Mouse (Mus musculus) heart, postnatal 4 days (tissue): ENCODE measurements at regions not wholly inside any gene's neighbourhood (a gene's known extent, or its start where the extent isn't known, plus 50 kb on each side); places are given as distances from the start of the nearest gene placed in this dataset.
A peak's percentile ranks its signal among the peaks of the same experiment; 100 is the strongest.
"Not testable (repeated sequence)": the region's sequence is repeated elsewhere in the genome, so short reads cannot be mapped to it uniquely, and the experiment has no call there.

ENCODE experiments used
- DNase-seq: peaks from one replicate; pipeline ENCODE4 v3.0.0; 2021

DNA sequence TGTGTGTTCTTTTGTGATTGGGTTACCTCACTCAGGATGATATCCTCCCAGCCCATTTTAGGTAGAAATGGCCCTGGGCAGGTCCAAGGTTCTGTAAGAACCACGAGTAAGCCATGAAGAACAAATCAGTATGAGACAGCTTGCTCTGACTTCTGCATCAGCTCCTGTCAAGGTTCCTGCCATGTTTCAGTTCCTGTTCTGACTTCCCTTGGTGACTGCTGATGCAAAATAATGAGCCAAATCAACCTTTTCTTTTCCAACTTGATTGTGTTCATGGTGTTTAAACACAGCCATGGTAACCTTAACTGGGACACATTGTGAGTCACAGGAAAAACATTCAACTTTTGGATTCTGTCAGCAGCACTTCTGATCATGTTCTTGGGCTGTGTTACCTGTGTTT is 667.4 kb upstream of the Igfbp7 start:
- DNase-seq: no peak

DNA sequence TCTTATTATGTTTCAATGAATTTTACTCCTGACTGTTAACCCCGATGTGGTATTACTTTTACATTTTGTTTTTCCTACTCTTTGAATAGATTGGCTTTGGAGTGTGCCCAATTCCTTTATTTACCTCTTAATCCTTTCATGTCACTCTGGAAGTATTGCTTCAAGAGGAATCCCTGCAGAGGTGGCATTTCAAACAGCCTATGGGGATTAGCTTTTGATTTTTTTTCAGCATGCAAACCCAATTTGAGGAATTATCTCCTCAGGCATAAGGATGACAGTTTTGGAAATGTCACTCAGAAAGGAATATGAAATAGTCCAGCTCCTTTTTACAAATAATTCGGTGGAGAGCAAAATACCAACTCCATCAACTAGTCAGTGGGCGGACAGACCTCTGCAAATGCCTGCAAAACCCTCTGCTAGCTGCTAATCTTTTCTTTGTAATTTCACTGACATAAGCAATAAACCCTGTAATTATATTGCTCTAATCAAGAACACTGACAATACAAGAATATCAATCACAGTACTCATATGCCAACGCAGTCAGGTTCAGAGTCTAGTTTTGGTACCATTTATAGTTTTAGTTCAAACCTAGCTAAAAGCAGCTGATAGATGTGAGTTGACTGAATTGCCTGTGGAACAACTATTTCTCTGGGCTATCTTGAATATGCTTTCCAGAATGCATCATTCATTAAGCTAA is 624.9 kb upstream of the Igfbp7 start:
- DNase-seq: no peak

DNA sequence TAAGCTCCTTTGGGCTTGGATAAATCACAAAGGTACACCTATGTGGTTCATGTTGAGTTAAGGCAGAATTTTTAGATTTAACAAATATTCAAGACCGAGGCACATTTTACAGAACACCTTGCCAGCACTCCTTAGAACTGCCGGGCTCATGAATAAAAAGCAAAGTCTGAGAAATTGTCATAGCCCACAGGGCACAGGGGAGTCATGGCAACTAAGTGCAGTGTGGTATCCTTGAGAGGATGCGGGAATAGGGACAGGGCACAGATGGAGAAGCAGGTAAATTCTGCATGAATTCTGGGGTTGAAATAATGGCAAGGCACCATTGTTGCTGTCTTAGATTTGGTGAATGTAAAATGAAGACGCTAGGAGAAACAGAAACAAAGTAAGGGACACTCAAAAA is 609.7 kb upstream of the Igfbp7 start:
- DNase-seq: no peak

DNA sequence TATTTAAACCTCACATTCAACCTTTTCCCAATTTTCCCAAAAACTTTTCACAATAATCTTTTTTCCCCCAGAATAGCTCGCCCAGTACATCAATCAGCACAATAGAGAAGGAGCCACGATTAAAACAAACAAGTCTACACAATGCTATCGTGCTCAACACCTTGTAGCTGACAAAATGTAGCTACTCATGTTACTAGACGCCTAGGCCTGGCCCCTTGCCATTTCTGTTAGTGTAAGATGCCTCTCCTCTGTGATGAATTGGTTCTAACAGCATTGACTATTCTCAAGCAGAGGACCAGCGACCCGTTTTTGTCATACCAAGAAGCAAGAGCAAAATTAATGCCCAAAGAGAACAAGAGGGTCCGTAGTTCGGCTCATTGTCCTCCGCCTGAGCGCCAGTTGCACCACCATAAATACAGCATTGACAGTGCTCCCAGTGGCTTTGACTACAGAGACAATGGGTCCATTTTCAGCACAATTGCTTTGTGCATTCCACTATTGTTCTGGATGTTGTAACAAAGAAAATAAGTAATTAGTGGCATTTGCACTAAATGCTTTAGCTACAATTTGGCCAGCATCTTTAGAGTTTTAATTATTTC is 578.7 kb upstream of the Igfbp7 start:
- no peak for DNase-seq

DNA sequence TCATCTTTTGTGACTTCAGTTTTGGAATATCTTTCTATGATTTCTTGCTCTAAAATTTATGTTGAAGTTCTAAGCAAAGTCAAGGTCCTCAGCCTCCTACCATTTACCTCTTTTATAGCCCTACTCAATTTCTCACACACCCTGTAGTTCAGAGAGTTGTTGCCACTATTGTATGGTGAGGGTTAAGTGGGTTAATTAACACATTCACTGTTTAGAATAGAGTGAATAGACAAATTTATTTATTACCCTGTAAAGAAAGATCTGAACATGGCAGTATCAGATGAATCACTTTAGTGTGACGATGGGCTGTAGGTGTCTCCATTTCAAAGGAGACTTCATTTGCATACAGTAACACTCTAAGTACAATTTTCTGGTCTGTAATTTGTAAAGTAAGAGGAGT is 577.4 kb upstream of the Igfbp7 start:
- DNase-seq: no peak

DNA sequence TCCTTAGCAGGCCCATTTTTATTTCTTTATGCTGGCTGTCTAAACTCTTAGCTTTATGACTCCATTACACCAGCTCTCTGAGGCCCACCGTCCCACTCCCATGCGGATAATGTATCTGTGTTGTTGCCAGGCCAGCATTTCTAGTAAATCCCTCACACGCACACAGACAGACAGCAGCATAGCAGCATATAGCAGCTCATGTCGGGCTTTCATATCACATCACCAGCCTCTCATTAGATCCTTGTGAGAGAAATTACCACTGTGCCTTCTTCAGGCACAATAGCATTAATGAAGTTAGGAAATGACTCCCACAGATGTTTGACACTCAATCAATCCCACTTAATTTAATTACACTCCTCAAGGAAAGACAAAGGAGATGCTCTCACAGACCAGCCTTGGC is 532.2 kb upstream of the Igfbp7 start:
- not testable (repeated sequence) for DNase-seq

DNA sequence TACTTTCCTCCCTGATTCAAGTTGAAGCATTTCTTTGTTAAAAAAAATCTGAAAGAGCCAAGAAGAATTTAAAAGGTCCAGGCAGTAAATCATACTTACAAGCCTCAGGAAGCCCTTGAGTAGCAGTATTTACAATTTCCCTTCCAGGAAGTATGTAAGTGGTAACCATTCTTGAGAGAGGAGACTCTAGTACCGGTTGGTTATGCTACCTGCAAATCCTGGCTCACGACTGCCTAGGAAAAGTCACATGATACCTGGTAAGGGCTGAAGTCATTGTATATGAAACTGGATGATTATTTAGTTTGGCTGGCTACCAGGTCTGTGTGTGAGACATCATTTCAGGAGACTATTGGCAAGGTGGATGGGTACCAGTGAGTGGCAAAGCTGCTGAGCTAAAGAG is 524.0 kb upstream of the Igfbp7 start:
- no peak for DNase-seq

DNA sequence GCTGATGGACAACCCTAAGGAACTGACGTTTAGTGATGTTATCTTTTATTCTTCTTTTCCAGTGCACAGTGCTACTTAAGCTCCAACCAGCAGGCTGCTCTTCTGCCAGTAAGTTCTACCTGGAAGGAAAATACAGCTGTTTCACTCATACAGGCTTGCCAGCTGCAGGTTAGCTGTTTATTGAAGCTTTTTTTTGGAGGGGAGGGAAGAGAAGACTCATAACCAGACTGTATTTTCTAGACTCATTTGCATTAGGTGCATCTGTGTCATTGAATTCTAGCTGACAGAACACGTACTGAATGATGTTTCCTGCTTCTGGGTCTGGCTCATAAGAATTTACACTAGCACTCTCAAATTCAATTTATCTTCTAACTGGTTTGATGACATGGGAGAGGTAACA is 513.3 kb upstream of the Igfbp7 start:
- no peak for DNase-seq

DNA sequence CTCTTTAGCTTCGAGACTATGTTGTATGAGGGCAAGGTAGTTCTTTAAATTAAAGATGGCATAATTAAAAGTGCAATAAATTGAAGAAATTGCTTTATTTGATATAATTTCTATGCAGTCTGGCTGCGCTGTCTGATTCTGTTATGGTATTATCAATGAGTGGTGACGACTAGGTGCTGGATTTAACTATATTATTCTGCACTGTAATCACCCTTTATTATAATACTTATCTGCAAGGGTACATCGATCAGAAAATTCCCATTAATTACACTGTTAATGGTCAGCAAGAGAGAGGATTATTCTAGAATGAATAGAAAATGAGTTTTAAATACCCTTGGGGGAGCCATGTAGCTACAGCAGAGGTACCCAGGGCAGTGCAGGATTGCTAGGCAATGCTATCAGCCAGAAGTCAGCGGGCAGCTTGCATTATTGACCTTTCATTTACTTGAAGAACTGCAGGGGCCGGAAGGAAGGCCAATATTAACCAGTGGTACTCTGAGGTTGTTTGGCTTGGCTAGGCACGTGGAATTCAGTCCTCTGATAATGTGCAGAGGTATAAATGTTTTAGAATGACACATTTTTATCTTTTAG is 509.3 kb upstream of the Igfbp7 start:
- no peak for DNase-seq

DNA sequence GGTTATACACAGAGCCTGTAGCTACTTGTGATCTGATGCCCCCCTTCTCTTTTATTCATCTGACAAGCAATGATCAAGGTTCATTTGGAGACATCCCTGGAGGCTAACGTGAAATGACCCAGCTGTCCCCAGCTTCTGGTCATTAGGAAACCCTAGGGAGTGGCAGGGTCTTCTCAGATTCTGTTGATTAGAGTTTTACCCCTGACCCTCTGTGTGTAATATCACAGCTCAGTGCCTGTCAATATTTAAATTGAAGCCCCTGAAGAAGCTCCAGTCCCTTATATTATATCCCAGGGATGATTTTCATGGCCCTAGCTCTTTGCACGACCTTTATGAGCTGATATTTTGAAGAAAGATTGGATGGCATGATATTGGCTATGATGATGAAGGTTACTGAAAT is 508.5 kb upstream of the Igfbp7 start:
- DNase-seq: no peak

DNA sequence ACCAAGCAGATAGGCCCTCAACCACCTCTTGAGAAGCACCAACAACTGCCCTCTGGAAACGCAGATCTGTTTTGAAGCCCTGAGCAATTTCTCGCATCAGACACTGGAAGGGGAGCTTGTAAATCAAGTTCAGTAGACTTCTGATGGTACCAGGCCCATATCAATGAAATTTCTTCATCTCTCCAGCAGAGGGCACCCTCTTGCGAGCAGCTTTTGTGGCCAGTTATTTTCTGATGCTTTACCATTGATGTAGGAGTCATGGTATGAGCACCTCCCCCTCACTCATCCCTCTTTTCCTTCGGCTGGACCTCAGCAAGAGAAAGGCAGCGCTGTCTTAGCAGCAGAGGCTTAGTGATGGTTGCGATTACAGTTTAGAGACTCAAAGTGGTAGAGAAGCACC is 501.4 kb upstream of the Igfbp7 start:
- DNase-seq: peak; percentile 6

DNA sequence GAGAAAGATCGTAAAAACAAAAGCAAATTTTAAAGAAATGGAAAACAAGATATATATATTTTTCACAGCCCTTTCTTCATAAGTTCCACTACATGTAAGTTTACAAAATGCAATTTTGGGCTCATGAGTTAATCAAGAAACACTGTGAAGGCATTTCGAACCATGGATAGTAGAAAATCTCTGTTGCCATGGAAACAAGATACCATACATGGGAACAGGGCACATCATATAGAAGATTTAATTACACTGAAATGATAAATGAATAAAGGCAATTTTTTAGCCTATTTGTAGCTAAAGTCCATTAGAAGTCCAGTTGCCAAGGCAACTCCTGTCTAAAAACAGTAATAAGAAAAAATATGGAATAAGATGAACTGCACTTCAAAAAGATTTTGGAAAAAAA is 484.2 kb upstream of the Igfbp7 start:
- DNase-seq: not testable (repeated sequence)

DNA sequence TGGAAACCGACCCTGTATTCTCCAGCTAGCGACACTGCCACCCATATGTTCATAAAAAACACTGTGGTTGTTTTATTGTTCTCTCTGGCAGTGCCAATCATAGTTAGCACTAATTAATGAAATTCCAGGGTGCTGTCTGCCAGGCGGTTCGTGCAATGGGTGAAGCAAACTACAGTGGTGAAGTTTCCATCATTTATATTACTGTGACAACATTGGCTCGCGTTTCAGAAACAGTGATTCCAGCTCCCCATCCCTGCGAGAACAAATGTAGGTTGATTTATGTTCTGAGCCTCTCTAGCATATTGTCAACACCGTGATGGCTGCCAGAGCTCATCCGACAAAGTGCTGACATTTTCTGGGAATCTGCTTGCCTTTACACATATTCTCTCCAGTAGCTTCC is 480.7 kb upstream of the Igfbp7 start:
- no peak for DNase-seq

DNA sequence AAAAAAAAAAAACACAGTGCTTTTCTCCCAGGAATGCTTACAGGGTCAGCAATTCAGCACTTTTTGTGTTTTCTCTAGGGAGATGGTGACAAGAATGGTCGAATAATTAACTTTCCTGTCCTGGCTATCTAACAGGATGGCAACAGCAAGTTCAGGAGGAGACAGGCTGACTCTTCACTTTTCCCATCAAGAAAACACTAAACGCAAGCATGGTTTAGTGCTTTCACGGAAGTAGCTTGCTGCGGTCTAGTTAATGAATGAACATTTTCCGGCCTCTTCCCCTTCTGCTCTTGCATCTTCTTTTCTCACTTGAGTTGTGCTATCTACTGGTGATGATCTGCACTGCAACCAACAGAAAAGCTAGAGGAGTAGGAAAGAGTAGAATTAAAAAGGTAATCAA is 463.6 kb upstream of the Igfbp7 start:
- no peak for DNase-seq

DNA sequence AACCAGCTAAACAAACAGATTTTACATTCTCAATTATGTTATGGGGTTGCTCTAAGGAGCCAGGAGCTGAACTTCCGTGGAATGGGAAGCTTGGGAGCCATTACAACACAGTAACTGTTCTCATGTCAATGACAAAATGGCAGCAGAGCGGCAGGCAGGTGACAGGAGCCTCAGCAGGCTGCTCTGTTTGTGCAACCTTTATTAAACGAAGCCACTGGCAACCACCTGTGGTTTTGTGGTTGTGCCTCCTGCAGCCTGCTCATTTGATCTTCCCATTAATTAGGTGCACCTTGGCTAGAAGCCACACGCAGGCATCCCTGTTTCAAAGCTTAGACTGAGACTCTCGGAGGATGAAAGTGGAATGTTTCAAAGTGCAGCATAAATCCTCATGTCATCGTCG is 457.5 kb upstream of the Igfbp7 start:
- no peak for DNase-seq

DNA sequence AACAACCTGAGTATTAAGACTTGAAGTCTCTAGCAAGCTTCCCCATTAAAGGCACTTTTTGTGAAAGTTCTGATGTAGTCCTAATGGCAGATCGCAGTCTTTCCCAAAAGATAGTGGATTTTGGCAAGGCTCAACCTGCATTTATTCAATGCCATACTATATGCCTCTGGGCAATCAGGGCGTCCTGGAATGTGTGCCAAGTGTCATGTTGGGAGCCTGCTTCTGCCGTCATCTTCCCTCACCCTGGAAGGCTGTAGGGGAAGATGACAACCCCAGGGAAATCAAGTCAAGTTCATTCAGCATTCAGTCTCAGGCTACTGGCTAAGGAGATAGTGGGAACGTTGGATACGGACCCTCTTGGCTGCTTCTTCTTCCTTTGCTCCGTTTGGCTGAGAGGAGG is 447.4 kb upstream of the Igfbp7 start:
- DNase-seq: no peak

DNA sequence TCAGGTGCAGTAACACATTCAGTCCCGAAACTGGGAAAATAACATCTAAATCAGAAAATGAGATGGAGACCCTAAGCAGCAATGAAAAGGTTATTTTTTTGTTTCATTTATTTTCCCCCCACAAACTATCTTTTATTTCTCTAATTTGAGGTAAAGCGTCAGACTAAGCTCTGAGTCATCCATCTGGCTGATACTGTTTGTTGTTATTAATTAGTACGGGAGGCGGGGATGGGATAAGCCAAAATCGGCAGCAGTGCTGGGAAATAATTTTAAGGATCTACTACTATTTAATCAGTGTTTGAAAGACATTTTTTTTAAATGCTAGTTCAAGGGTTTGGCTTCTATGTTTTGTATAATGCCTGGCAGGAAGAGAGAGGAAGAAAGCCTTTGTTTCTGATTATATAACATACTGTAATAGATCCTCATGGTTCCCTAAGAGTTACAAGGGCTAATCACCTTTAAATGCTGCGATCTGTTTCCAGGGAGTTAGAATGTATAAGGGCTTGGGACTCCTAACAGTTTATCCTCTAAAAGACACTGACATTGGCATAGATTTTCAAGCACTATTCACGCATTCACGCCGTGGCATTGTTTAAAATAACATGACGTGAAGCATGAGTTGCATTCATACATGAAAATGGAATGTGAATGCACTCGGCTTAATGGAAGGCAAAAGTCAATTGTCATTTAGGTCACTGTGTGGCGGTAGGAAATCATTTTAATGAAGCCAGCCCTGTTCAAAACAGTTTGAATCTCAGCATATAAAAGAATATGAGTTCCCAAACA is 446.4 kb upstream of the Igfbp7 start:
- DNase-seq: no peak

DNA sequence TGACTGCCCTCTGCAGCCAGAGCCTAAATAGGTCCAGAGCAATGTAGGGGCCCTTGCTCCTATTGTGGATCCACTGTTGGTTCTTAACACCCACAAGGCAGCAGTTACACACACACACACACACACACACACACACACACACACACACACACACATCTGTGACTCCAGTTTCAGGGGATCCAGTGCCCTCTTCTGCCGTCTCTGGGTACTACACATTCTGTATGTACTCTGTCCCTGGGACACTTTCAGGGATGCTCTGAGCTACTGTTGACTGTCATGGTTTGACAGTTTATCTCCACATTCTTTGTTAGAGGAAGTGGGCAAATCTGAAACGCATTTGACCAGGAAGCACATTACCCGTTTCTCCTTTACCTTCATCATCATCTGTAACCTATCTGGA is 443.8 kb upstream of the Igfbp7 start:
- DNase-seq: no peak

DNA sequence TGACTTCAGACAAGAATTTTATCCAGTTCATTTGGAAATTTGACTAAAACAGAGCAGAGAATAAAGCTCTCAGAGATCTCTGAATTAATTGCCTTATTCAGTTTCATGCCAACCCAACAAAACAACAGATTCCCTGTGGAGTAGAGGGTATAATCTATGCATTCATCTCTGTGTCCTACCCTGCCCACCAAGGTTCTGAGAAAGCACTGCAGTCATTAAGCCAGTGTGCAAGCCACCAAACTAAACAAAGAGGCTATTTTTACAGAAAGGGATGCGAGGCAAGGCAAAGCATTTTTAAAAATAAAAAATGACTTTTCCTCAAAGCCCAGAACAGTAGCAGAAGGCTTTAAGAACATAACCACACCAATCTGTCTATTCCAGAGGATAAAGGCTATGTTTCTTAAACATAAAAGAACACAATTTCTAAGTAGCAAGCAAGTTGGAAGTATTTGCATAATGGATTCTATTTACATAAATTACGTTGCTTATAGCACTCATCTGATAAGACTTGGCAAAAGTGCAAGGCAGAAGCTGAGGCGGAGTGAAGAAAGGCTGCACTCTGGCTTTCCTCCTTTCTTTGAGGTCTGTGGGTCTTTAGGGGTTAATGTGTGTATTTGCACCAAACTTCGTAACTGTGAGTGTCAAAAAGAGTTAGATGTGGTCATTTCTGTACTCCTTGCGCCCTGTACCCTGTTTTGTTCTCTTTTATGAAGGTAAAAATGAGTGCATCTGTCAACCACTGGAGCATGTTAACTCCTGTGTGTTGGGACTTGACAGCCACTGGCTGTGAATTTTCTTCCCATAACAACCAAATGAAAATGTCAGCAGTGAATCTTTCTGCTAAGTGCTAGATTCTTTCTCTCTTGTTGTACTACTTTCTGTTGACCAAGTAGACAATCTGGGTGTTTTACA is 430.6 kb upstream of the Igfbp7 start:
- DNase-seq: no peak

DNA sequence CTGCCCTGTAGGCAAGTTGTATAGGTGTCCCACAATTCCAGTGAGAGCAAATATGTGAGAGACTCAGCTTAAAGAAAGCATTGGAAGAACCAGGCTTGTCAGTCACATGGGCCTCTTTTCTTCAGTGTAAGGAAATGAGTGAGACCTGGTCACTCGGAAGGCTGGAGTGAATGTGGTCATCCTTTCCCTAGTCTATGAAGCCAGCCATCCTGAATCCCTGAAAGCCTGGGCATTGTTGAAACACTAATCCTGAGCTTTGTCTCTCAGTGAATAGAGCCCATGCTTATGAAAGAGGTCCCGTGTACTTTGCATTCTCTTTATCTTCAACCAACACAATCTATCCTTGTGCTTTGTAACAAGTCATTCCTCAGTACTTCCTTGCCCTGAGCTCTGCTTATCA is 420.1 kb upstream of the Igfbp7 start:
- DNase-seq: no peak

DNA sequence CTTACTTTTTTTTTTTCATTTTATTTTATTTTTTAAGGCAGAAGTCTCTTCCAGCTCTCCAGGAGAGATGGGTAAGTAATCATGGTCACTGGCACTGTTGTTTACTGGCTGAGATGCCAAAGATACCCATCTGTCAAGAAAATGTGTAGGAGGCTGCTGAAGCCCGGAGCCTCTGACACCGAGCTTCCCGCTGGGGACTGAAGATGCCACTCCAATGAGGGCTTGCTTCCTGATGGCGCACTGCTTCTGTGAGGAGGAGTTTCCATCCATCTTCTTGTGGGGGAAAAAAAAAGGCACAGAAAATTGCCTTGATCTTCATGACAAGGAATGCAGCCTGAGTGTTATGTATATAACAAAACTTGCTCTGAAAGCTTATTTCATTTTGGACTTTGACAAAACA is 418.2 kb upstream of the Igfbp7 start:
- DNase-seq: no peak

DNA sequence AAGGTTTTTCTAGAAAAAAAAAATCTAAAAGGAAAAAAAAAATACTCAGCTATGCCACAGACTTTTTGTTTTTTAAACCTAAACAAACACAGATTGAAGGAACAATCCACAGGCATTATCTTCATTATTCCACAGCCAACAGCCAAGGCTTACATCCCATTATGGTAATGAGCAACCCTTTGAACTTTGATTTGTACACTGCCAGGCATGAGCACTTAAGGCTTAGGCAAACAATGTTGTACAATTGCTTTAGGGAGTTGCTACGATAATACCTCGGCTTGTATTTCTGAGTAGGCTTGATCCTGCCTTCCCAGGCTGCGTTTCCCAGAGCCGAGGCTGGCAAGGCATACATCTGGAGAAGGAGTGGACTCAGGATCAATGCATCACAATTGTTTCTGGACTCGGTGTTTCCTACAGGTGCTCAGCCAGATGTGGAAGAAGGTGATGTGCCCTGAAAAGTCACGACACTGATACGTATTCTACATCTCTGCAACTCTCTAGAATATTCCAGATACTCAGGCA is 409.0 kb upstream of the Igfbp7 start:
- no peak for DNase-seq
